Mouse (Mus musculus) brain, embryonic 14.5 days (tissue): Measurements from ENCODE around the gene Ndufa6.

Source experiments
- CTCF ChIP-seq: fragments of 200-500 bp; IDR thresholded peaks from 2 replicates; pipeline ENCODE4 v1.5.1; 2012; ENCODE audit warnings: inconsistent platforms, mild to moderate bottlenecking, moderate library complexity, borderline replicate concordance; ENCODE audit not compliant: insufficient read depth, insufficient read length; ENCODE audit errors: extremely low read depth
- POLR2A ChIP-seq: fragments of 200-500 bp; IDR thresholded peaks from 2 replicates; pipeline ENCODE4 v1.6.1; 2012; ENCODE audit warnings: mild to moderate bottlenecking, inconsistent platforms, borderline replicate concordance; ENCODE audit not compliant: poor library complexity, insufficient read depth, insufficient read length, severe bottlenecking; ENCODE audit errors: extremely low read depth

DNA sequence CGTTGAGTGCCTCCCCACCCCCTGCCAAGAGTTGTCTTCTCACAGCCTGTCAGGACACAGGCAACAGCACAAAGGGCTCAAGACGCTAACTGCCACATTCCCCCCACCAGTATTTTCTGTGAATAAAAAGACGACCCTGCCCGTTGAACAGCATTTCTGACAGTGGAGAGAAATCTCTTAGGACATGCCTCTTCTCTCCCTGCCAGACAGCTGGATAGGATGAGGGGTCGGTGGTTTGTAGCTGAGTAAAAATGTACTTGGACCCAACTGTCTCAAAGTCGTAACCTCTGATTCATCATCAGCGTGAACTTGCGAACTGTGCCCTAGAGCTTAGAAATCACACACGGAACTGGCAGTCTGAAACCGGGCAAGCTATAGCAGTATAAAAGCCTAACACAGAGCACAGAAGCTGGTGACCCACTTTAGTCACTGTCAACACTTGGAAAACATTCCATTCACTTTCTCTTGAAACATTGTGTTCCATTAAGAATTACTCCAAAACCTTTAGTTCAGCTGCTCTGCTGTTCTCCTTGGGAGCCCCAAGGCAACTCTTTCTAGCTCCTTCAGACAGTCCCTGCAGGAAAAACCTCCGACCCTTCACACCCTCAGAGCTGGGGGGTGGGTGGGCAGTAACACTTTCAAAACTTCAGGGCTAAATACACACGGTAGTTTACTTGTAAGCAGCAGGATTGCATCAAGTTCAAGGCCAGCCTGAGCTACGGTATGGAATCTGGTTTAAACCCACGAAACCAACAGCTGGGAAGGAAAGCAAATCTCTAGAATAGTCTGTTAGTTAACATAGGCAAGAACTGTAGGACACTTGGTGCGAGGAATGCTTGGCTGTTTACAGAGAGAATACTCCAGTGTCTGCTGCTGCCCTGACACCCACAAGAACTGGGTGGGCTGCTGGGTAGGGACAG is 24.4 kb upstream of the Ndufa6 start:
- TF ChIP-seq POLR2A (no peak), CTCF (no peak)
